Mouse (Mus musculus): Measurements from ENCODE around the gene Zbtb45. TPM values are rescaled to one million over a fixed set of nuclear protein-coding genes. Genes with fewer than 3 reads are reported as not detected.

Gene Zbtb45
- polyA plus RNA-seq, 2 experiments: 9.8 to 10.5 TPM

DNA sequence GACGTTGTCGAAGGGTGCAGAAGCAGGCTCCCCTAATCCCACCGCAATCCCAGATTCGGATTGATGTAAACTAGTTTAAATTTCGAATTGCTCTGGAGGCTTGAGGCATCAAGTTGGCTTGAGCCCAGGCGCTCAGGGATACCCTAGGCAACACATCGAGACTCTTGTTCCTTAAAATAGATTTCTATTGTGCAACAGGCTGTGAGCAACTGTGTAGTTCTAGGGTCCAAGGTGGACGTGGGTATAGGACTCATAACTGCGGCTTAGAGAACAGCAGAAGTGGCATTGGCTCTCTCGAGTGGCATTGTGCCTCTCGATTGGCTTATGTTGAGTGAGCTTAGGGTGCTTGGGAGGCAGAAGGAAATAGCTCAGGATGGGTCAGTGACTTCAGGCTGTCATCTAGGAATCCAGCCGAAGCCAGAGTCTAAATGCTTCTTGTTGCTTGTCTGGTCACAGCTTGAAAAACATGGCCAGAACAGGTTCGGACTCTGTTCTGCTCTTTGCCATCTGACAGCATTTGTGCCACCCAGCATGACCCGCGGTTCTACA, 28.9 kb upstream of the Zbtb45 start:
- Histone ChIP-seq H3K9me3 (ENCODE audit: control insufficient read depth, low read length) (no peaks in the 10 kb centered on the region), H3K36me3 (replicated peaks; ENCODE audit: control insufficient read depth, insufficient read depth, low read depth) (peaks cover 12% of the 10 kb centered on the region), H3K27me3 (ENCODE audit: control insufficient read depth, insufficient read depth, low read length) (peaks cover 15% of the 10 kb centered on the region), H3K4me2 (ENCODE audit: low read depth) (peak overlapping the region; percentile 90), H3K4me1 (replicated peaks; ENCODE audit: control insufficient read depth in 2 of 2, insufficient read depth in 2 of 2, low read length in 1 of 2) (peaks cover 18 to 27% of the 10 kb centered on the region in 2 experiments), H3K9ac (replicated peaks) (peak overlapping the region; percentile 97), H3K4me3 (ENCODE audit: insufficient read depth in 1 of 2, low read depth in 2 of 2, low read length in 2 of 2) (peak overlapping the region; percentile 74 to 94), H3K27ac (peak overlapping the region; percentile 90)
- TF ChIP-seq EP300 (IDR thresholded peaks at IDR 0.05; ENCODE audit: low read depth): no peak
- TF ChIP-seq CTCF (IDR thresholded peaks at IDR 0.05; ENCODE audit: low read depth): no peak
- 10% methylated on average over 15 of the region's 15 CpGs for WGBS (ENCODE audit: insufficient replicate concordance)
- ATAC-seq (ENCODE audit: insufficient read depth) (no peak), DNase-seq (ENCODE audit: low read depth in 3 of 3, low spot score in 3 of 3) (no peak)

- under 1% methylated on average over 64 of the region's 65 CpGs for WGBS (ENCODE audit: insufficient replicate concordance)
- peak; percentile 83 to 87 (median 87) for DNase-seq (ENCODE audit: low read depth in 3 of 3, low spot score in 3 of 3)
Observed at GRCm38 (mm10) chr7:13037901-13038555, 28.2 kb upstream of the Zbtb45 start, which contains the start of gene Ube2m. Gene Ube2m, minus strand, starts transcription at chr7:13038275.

DNA sequence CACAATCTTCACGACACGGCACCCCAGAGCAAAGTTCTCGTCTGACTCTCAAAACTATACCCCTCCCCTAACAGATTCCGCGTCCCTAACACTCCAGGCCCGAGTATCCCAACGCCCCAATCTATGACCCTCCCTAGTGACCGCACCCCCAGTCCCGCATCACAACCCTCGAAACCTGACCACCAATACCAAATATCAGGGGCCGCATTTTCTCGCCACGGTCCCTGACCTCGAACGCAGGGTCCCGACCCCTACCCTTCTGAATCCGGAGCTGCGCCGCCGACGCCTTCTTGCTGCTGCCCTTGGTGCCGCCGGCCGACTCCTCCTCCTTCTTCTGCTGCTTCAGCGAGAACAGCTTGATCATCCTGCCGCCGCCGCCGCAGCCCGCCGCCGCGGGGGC, 27.5 kb upstream of the Zbtb45 start:
- Histone ChIP-seq H3K27me3 (ENCODE audit: control insufficient read depth, insufficient read depth, low read length) (peaks cover 2% of the 10 kb centered on the region), H3K9me3 (ENCODE audit: control insufficient read depth, low read length) (no peaks in the 10 kb centered on the region), H3K36me3 (replicated peaks; ENCODE audit: control insufficient read depth, insufficient read depth, low read depth) (peaks cover 21% of the 10 kb centered on the region), H3K27ac (peak overlapping the region; percentile 90), H3K9ac (replicated peaks) (peak overlapping the region; percentile 97), H3K4me2 (ENCODE audit: low read depth) (peak overlapping the region; percentile 90), H3K4me3 (ENCODE audit: insufficient read depth in 1 of 2, low read depth in 2 of 2, low read length in 2 of 2) (peak overlapping the region; percentile 74 to 94), H3K4me1 (replicated peaks; ENCODE audit: control insufficient read depth in 2 of 2, insufficient read depth in 2 of 2, low read length in 1 of 2) (peaks cover 18 to 30% of the 10 kb centered on the region in 2 experiments)
- DNase-seq (ENCODE audit: low read depth in 3 of 3, low spot score in 3 of 3) (no peak), ATAC-seq (ENCODE audit: insufficient read depth) (peak; percentile 18; the same call in 1 of the 2 replicates)
- TF ChIP-seq CTCF (IDR thresholded peaks at IDR 0.05; ENCODE audit: low read depth) (no peak), EP300 (IDR thresholded peaks at IDR 0.05; ENCODE audit: low read depth) (no peak)
- WGBS (ENCODE audit: insufficient replicate concordance): under 1% methylated on average over 32 of the region's 33 CpGs

More at GRCm38 (mm10) chr7:13037901-13038555, 28.2 kb upstream of the Zbtb45 start, which contains the start of gene Ube2m:
- peak within 1 kb of the TSS; percentile 90 for H3K27ac ChIP-seq
- peak within 1 kb of the TSS; percentile 97 for H3K9ac ChIP-seq (replicated peaks)
- peak within 1 kb of the TSS; percentile 90 for H3K4me2 ChIP-seq (ENCODE audit: low read depth)
- peaks cover 8% of the 10 kb centered on the region for H3K27me3 ChIP-seq (ENCODE audit: control insufficient read depth, insufficient read depth, low read length)
- H3K4me3 ChIP-seq (ENCODE audit: insufficient read depth in 1 of 2, low read depth in 2 of 2, low read length in 2 of 2): peak within 1 kb of the TSS; percentile 74 to 94
- H3K9me3 ChIP-seq (ENCODE audit: control insufficient read depth, low read length): no peaks in the 10 kb centered on the region
- ATAC-seq (ENCODE audit: insufficient read depth): peak; percentile 89
- TF ChIP-seq EP300 (IDR thresholded peaks at IDR 0.05; ENCODE audit: low read depth): no peak; the same call in 1 of the 2 replicates
- no peak for TF ChIP-seq CTCF (IDR thresholded peaks at IDR 0.05; ENCODE audit: low read depth)
- H3K4me1 ChIP-seq (replicated peaks; ENCODE audit: control insufficient read depth in 2 of 2, insufficient read depth in 2 of 2, low read length in 1 of 2): peaks cover 18 to 30% of the 10 kb centered on the region in 2 experiments
- H3K36me3 ChIP-seq (replicated peaks; ENCODE audit: control insufficient read depth, insufficient read depth, low read depth): peaks cover 14% of the 10 kb centered on the region

GRCm38 (mm10) chr7:13036806-13037205, 27.0 kb upstream of the Zbtb45 start:
- Histone ChIP-seq H3K9ac (replicated peaks) (peak overlapping the region; percentile 97), H3K4me2 (ENCODE audit: low read depth) (peak overlapping the region; percentile 90), H3K4me3 (ENCODE audit: insufficient read depth in 1 of 2, low read depth in 2 of 2, low read length in 2 of 2) (peak overlapping the region; percentile 74 to 94), H3K4me1 (replicated peaks; ENCODE audit: control insufficient read depth in 2 of 2, insufficient read depth in 2 of 2, low read length in 1 of 2) (peaks cover 18 to 30% of the 10 kb centered on the region in 2 experiments), H3K27me3 (ENCODE audit: control insufficient read depth, insufficient read depth, low read length) (no peaks in the 10 kb centered on the region; the same call in 1 of the 2 replicates), H3K9me3 (ENCODE audit: control insufficient read depth, low read length) (no peaks in the 10 kb centered on the region), H3K36me3 (replicated peaks; ENCODE audit: control insufficient read depth, insufficient read depth, low read depth) (peaks cover 26% of the 10 kb centered on the region), H3K27ac (peak overlapping the region; percentile 90)
- 20% methylated on average over 4 of the region's 4 CpGs for WGBS (ENCODE audit: insufficient replicate concordance)
- no peak for TF ChIP-seq EP300 (IDR thresholded peaks at IDR 0.05; ENCODE audit: low read depth)
- no peak for TF ChIP-seq CTCF (IDR thresholded peaks at IDR 0.05; ENCODE audit: low read depth)
- no peak for ATAC-seq (ENCODE audit: insufficient read depth)
- DNase-seq (ENCODE audit: low read depth in 3 of 3, low spot score in 3 of 3): no peak

GRCm38 (mm10) chr7:13035211-13035855, 25.5 kb upstream of the Zbtb45 start:
- TF ChIP-seq EP300 (IDR thresholded peaks at IDR 0.05; ENCODE audit: low read depth): no peak
- no peak for TF ChIP-seq CTCF (IDR thresholded peaks at IDR 0.05; ENCODE audit: low read depth)
- 82% methylated on average over 17 of the region's 17 CpGs for WGBS (ENCODE audit: insufficient replicate concordance)
- H3K4me1 ChIP-seq (replicated peaks; ENCODE audit: control insufficient read depth in 2 of 2, insufficient read depth in 2 of 2, low read length in 1 of 2): peaks cover 18 to 30% of the 10 kb centered on the region in 2 experiments
- H3K27ac ChIP-seq: peak overlapping the region; percentile 87
- no peak for ATAC-seq (ENCODE audit: insufficient read depth)
- peak overlapping the region; percentile 6 to 89 for H3K4me3 ChIP-seq (ENCODE audit: insufficient read depth in 1 of 2, low read depth in 2 of 2, low read length in 2 of 2)
- H3K9me3 ChIP-seq (ENCODE audit: control insufficient read depth, low read length): no peaks in the 10 kb centered on the region
- no peaks in the 10 kb centered on the region for H3K27me3 ChIP-seq (ENCODE audit: control insufficient read depth, insufficient read depth, low read length)
- H3K4me2 ChIP-seq (ENCODE audit: low read depth): peak overlapping the region; percentile 85
- H3K9ac ChIP-seq (replicated peaks): peak overlapping the region; percentile 43
- peaks cover 41% of the 10 kb centered on the region for H3K36me3 ChIP-seq (replicated peaks; ENCODE audit: control insufficient read depth, insufficient read depth, low read depth)
- DNase-seq (ENCODE audit: low read depth in 3 of 3, low spot score in 3 of 3): no peak

Measured in liver, embryonic 14.5 days (tissue).